Mouse (Mus musculus) myocyte (in vitro differentiated cells): ENCODE results near the gene Rcor1. TPM values are rescaled to one million over a fixed set of nuclear protein-coding genes. Genes with fewer than 3 reads are reported as not detected.

Experiments used
- H3K27me3 ChIP-seq: one replicate; pipeline ENCODE4 v1.6.1; 2011; ENCODE audit not compliant: control insufficient read depth, insufficient read depth, insufficient read length
- H3K36me3 ChIP-seq: one replicate; pipeline ENCODE4 v1.6.1; 2011; ENCODE audit not compliant: control insufficient read depth, insufficient read depth
- H3K4me2 ChIP-seq: one replicate; pipeline ENCODE4 v1.6.1; 2011; ENCODE audit warnings: low read depth, control low read depth
- H3K4me3 ChIP-seq: one replicate; pipeline ENCODE4 v1.5.1; 2011; ENCODE audit warnings: mild to moderate bottlenecking, control low read depth, moderate library complexity
- H3K79me2 ChIP-seq: one replicate; pipeline ENCODE4 v1.6.1; 2011; ENCODE audit not compliant: control insufficient read depth, insufficient read depth
- H3ac ChIP-seq: one replicate; pipeline ENCODE4 v1.6.1; 2011; ENCODE audit not compliant: control insufficient read depth, insufficient read length
- CEBPB ChIP-seq: IDR thresholded peaks from 2 replicates; pipeline ENCODE4 v1.6.1; 2011; ENCODE audit warnings: mild to moderate bottlenecking, moderate library complexity; ENCODE audit not compliant: poor library complexity, insufficient read depth, severe bottlenecking
- E2F4 ChIP-seq: IDR thresholded peaks from one replicate; pipeline ENCODE4 v1.6.1; 2011; ENCODE audit warnings: mild to moderate bottlenecking, control low read depth, moderate library complexity; ENCODE audit not compliant: insufficient read depth
- MAX ChIP-seq: IDR thresholded peaks from one replicate; pipeline ENCODE4 v1.6.1; 2011; ENCODE audit warnings: low read depth, mild to moderate bottlenecking, control low read depth
- MYOD1 ChIP-seq, 3 experiments: IDR thresholded peaks; one replicate each; pipeline ENCODE4 v1.6.1; 2011; ENCODE audit warnings: control low read depth in 2 of 3, low read depth in 2 of 3, mild to moderate bottlenecking in 2 of 3, moderate library complexity in 1 of 3; ENCODE audit not compliant: insufficient read length in 2 of 3, control insufficient read depth in 1 of 3
- MYOG ChIP-seq, 3 experiments: IDR thresholded peaks; one replicate each; pipeline ENCODE4 v1.6.1; 2011; ENCODE audit warnings: control low read depth in 2 of 3, low read depth in 2 of 3, mild to moderate bottlenecking in 2 of 3; ENCODE audit not compliant: insufficient read length in 2 of 3, control insufficient read depth in 1 of 3, insufficient read depth in 1 of 3
- POLR2A ChIP-seq: IDR thresholded peaks from one replicate; pipeline ENCODE4 v1.6.1; 2011; ENCODE audit warnings: low read depth, mild to moderate bottlenecking, control low read depth, moderate library complexity; ENCODE audit not compliant: insufficient read length
- POLR2AphosphoS2 ChIP-seq: IDR thresholded peaks from one replicate; pipeline ENCODE4 v1.6.1; 2011; ENCODE audit warnings: low read depth, control low read depth; ENCODE audit not compliant: insufficient read length
- REST ChIP-seq: IDR thresholded peaks from one replicate; pipeline ENCODE4 v1.6.1; 2011; ENCODE audit warnings: mild to moderate bottlenecking, control low read depth, moderate library complexity; ENCODE audit not compliant: insufficient read depth, insufficient read length
- SRF ChIP-seq: IDR thresholded peaks from one replicate; pipeline ENCODE4 v1.6.1; 2011; ENCODE audit warnings: low read depth; ENCODE audit not compliant: control insufficient read depth, insufficient read length
- TCF12 ChIP-seq: IDR thresholded peaks from one replicate; pipeline ENCODE4 v1.6.1; 2011; ENCODE audit warnings: mild to moderate bottlenecking, control low read depth; ENCODE audit not compliant: poor library complexity, insufficient read depth, severe bottlenecking
- TCF3 ChIP-seq: IDR thresholded peaks from one replicate; pipeline ENCODE4 v1.6.1; 2011; ENCODE audit warnings: low read depth, control low read depth; ENCODE audit not compliant: insufficient read length
- USF1 ChIP-seq: IDR thresholded peaks from one replicate; pipeline ENCODE4 v1.6.1; 2011; ENCODE audit warnings: low read depth, mild to moderate bottlenecking, control low read depth, moderate library complexity
- polyA plus RNA-seq: library from polyadenylated mRNA; unstranded; fragments of >200 nt; fragmentation: generic; extraction: Trizol; gene quantifications from one replicate; pipeline ENCODE4 v1.2.1, GENCODE M21; 2012; ENCODE audit warnings: missing spikeins

Rcor1 gene
- polyA plus RNA-seq, 1 experiment, result 9.4 TPM

DNA sequence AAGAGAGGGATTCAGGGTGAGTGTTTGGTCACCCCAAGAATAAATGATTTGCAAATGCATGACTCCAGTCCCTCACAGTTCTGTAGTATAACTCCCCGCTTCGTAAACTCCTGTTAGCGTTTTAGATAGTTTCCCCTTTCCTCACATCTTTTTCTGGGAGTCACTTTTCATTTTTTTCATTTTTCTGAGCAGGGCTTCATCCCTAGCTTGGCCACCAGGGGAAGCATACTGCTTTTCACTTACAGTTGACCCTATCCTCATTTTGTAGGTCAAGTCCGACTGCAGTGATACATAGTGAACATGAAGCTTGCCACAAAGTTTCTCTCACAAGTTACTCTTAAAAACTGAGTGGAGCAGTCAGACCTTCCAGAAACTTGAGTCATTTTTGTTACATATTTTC, 2.0 kb downstream of the Rcor1 start:
- no peaks in the 10 kb centered on the region for H3K27me3 ChIP-seq
- H3K36me3 ChIP-seq, result no peaks in the 10 kb centered on the region
- no peak overlapping the region for H3ac ChIP-seq
- H3K4me3 ChIP-seq, result peak overlapping the region; percentile 66
- no peak for TF ChIP-seq MYOG (IDR thresholded peaks at IDR 0.05; ENCODE audit: control insufficient read depth in 1 of 3, insufficient read depth in 1 of 3, insufficient read length in 2 of 3, low read depth in 2 of 3)
- TF ChIP-seq MAX, result no peak
- TF ChIP-seq E2F4, result no peak
- no peak for TF ChIP-seq TCF3
- TF ChIP-seq MYOD1 (IDR thresholded peaks at IDR 0.05; ENCODE audit: control insufficient read depth in 1 of 3, insufficient read length in 2 of 3, low read depth in 2 of 3), result no peak
- no peak for TF ChIP-seq CEBPB
- no peak for TF ChIP-seq SRF
- TF ChIP-seq POLR2A, result no peak
- no peak for TF ChIP-seq POLR2AphosphoS2
- no peak for TF ChIP-seq REST
- TF ChIP-seq TCF12, result no peak
- TF ChIP-seq USF1, result no peak
- peak overlapping the region; percentile 85 for H3K4me2 ChIP-seq
- H3K79me2 ChIP-seq, result peaks cover 65% of the 10 kb centered on the region

- Histone ChIP-seq H3ac (no peak overlapping the region), H3K27me3 (no peaks in the 10 kb centered on the region), H3K79me2 (peaks cover 77% of the 10 kb centered on the region), H3K4me3 (no peak overlapping the region), H3K4me2 (no peak overlapping the region), H3K36me3 (no peaks in the 10 kb centered on the region)
- TF ChIP-seq POLR2AphosphoS2, result no peak
- no peak for TF ChIP-seq MYOD1 (IDR thresholded peaks at IDR 0.05; ENCODE audit: control insufficient read depth in 1 of 3, insufficient read length in 2 of 3, low read depth in 2 of 3)
- TF ChIP-seq E2F4, result no peak
- TF ChIP-seq MAX, result no peak
- no peak for TF ChIP-seq REST
- TF ChIP-seq POLR2A, result no peak
- no peak for TF ChIP-seq USF1
- TF ChIP-seq CEBPB, result no peak
- TF ChIP-seq MYOG (IDR thresholded peaks at IDR 0.05; ENCODE audit: control insufficient read depth in 1 of 3, insufficient read depth in 1 of 3, insufficient read length in 2 of 3, low read depth in 2 of 3), result no peak
- TF ChIP-seq TCF12, result no peak
- TF ChIP-seq SRF, result no peak
- TF ChIP-seq TCF3, result no peak
Measured at GRCm38 (mm10) chr12:111042365-111042764, 3.2 kb downstream of the Rcor1 start.

GRCm38 (mm10) chr12:111044880-111045279, 5.7 kb downstream of the Rcor1 start:
- no peak overlapping the region for H3K4me3 ChIP-seq
- H3K27me3 ChIP-seq, result no peaks in the 10 kb centered on the region
- H3ac ChIP-seq, result no peak overlapping the region
- H3K36me3 ChIP-seq, result no peaks in the 10 kb centered on the region
- no peak for TF ChIP-seq MYOG (IDR thresholded peaks at IDR 0.05; ENCODE audit: control insufficient read depth in 1 of 3, insufficient read depth in 1 of 3, insufficient read length in 2 of 3, low read depth in 2 of 3)
- TF ChIP-seq TCF3, result no peak
- TF ChIP-seq POLR2AphosphoS2, result no peak
- TF ChIP-seq USF1, result no peak
- TF ChIP-seq E2F4, result no peak
- no peak for TF ChIP-seq TCF12
- no peak for TF ChIP-seq POLR2A
- no peak for TF ChIP-seq CEBPB
- no peak for TF ChIP-seq REST
- no peak for TF ChIP-seq SRF
- peaks cover 100% of the 10 kb centered on the region for H3K79me2 ChIP-seq
- H3K4me2 ChIP-seq, result no peak overlapping the region

- no peak overlapping the region for H3K4me2 ChIP-seq
- no peak overlapping the region for H3ac ChIP-seq
- no peaks in the 10 kb centered on the region for H3K36me3 ChIP-seq
- peaks cover 100% of the 10 kb centered on the region for H3K79me2 ChIP-seq
- no peak overlapping the region for H3K4me3 ChIP-seq
- no peak for TF ChIP-seq CEBPB
- TF ChIP-seq TCF3, result no peak
- TF ChIP-seq MYOD1 (IDR thresholded peaks at IDR 0.05; ENCODE audit: control insufficient read depth in 1 of 3, insufficient read length in 2 of 3, low read depth in 2 of 3), result peak; percentile 36 to 84 (median 65)
- TF ChIP-seq TCF12, result peak; percentile 7
- TF ChIP-seq POLR2A, result no peak
- TF ChIP-seq USF1, result no peak
- H3K27me3 ChIP-seq, result no peaks in the 10 kb centered on the region
Measured at GRCm38 (mm10) chr12:111046866-111047265, 7.7 kb downstream of the Rcor1 start.

GRCm38 (mm10) chr12:111048201-111048600, 9.1 kb downstream of the Rcor1 start:
- peaks cover 99% of the 10 kb centered on the region for H3K79me2 ChIP-seq
- TF ChIP-seq MYOD1 (IDR thresholded peaks at IDR 0.05; ENCODE audit: control insufficient read depth in 1 of 3, insufficient read length in 2 of 3, low read depth in 2 of 3), result no peak

More at GRCm38 (mm10) chr12:111048201-111048600, 9.1 kb downstream of the Rcor1 start:
- no peak overlapping the region for H3K4me2 ChIP-seq
- no peaks in the 10 kb centered on the region for H3K27me3 ChIP-seq
- H3K36me3 ChIP-seq, result no peaks in the 10 kb centered on the region
- H3ac ChIP-seq, result no peak overlapping the region
- H3K4me3 ChIP-seq, result no peak overlapping the region
